Mouse (Mus musculus) cerebellum, adult 9-10 months (tissue): Measurements from ENCODE around the gene Zdhhc19.

ENCODE experiments used
- DNase-seq: peaks from one replicate; pipeline ENCODE4 v3.0.0; 2022

Zdhhc19 gene

DNA sequence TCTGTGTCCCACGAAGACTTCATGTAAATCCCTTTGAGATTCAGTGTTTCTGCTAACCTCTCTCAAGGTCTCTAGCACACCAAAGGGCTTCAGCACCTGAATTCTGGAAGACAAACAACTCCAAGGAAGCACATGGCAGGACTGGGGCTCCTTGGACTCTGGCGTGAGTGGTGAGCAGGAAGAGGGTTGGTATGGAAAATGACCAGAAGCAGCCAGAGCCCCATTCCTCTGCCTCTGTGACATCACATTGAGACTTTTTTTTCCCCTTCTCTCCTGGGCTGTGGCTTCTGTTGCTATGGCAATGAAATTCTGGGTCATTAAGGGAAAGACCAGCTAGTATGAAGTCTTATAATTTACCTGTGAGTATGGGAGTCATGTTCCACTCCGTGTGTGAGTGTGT lies at the start of gene Zdhhc19:
Gene Zdhhc19 (plus strand): TSS at position 301 of the 400 bp plus-strand sequence.
- DNase-seq: no peak

DNA sequence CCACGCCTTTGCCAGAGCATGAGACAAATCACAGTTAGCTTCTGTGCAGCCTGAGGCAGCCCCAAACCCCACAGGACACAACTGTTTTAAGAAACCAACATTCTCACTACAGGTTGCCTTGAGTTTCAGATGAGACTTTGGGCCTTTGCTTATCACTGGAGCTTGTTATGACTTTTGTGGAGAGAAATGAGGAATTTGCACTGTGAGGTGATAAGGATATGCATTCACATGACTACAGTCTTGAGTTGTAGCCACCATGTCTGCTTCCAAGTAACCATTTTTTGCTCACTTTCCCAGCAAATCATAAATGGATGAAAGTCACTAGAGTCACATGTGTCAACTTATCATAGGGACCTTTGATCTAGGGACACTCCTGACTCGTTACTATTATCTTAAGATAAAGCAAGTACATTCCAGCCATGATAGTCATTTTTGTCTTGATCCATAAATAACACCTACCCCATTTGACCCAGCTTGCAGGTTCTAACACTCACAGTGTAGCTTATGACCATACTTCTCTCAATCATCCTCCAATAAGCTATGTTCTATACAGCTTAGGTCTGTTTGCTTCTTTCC lies 49.4 kb upstream of the Zdhhc19 start:
- DNase-seq: no peak

DNA sequence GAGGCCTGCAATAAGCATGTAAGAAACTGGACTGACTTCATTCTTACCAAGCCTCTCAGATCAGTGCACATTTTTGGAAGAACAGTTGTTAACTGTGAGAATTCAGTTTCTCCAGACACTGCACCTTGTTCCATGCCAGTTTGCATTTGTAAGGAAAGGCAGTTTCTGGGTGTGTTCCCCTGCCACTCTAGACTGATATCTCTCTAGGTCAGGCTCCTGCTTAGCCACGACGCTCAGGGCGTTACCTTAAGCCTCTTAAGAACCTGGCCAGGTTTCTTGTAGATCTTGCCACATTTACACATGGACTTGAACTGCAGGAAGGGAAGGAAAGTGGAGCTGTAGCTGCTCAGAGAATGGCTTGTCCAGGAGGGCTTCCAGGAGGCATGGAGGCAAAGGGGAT lies 46.4 kb upstream of the Zdhhc19 start:
- DNase-seq: no peak

DNA sequence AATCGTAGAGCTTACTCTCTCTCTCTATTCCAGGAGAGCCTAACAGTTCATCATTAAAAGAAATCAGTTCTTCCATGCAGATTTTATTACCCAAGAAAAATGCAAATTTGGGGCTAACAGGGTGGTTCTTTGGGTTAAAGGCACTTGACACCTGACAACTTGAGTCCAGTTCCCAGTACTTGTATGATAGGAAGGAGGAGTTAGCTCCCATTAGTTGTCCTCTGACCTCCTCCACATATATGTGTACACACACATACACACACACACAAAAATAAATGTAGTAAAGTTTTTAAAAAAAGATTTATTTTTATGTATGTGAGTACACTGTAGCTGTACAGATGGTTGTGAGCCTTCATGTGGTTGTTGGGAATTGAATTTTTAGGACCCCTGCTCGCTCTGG lies 45.9 kb upstream of the Zdhhc19 start:
- DNase-seq: no peak

DNA sequence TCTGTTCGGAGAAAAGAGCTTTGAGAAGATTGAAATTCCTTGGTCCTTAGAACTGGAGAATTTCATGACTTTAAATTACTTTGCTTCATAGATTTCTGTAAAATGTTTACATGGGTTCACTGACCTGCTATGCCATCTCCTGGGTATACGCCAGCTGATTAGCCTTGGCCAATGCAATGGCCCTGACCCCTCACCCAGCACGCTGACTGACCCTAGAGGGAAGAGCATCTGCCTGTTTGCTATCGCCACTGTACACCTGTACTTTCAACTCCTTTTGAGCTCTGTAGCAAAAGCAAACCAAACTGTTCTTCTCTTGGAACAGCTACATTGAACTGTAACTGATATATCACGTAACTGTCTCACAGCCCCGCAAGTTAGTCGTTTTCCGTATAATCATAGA lies 43.0 kb upstream of the Zdhhc19 start:
- no peak for DNase-seq

DNA sequence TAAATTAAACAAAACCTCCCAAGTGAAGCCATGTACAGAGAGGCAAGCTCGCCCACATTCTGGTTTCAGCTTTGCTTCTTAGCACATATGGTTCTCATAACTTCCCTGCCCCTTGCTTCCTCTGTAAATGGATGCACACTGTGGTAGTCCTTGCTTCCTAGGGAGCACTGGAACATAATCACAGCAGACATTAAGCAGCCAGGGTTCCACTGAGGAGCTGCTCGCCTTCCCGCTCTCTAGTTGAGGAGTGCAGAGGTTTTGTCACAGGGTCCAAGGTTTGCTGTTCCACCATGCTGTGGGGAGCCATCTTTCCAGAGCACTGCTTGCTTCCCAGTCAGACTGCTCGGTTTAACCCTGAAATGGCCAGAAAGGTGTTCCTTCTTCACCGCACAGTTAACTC lies 41.4 kb upstream of the Zdhhc19 start:
- DNase-seq: no peak

DNA sequence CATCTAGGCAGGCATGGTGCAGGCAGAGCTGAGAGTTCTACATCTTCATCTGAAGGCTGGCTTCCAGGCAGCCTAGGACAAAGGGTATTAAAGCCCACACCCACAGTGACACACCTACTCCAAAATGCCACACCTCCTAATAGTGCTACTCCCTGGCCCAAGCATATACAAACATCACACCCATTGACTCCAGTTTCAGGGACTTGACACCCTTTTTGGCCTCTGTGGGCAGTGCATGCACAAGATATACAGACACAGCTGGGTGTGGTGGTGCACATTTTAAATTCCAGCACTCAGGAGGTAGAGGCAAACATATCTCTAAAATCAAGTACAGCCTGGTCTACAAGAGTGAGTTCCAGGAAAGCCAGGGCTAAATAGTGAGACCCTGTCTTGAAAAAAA lies 40.0 kb upstream of the Zdhhc19 start:
- DNase-seq: no peak

GRCm38 (mm10) chr16:32456761-32457160 lies 39.3 kb upstream of the Zdhhc19 start:
- no peak for DNase-seq

DNA sequence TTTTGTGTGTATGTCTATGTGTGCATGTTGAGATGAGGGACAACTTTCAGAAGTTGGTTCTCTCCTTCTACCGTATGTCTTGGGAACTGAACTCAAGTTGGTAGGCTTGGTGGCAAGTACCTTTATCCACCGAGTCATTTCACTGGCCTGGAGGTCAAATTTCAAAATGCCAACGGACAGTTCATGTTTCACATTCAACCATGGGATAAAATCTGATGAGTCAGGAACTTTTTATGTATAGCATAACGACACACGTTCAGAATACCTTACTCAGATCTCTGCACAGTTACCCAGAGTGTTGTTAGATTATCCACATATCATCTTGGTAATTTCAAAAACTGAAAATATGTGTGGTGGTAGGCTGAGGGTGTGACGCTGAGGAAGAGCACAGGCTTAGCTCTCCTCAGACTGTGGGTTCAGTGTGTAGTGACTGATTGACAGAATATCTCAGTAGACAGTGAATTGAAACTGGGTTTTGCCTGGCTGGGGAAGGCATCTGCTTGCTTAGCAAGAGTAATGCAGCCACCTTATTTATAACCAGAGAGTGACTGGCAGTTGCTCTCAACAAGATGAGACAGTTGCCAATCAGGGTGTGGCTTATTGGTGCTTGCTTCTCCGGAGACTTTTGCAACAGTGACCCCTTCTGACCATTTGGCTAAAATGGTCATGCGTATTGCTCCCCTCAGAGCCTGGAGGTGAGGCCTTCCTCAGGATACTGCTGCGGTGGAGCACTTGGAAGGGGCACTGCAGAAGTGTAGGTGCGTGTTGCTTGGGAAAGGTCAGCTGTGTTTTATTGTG lies 38.3 kb upstream of the Zdhhc19 start:
- DNase-seq: peak; percentile 78

- no peak for DNase-seq
Measured at GRCm38 (mm10) chr16:32460518-32460917, 35.5 kb upstream of the Zdhhc19 start.

GRCm38 (mm10) chr16:32461713-32462112 lies 34.4 kb upstream of the Zdhhc19 start:
- no peak for DNase-seq

DNA sequence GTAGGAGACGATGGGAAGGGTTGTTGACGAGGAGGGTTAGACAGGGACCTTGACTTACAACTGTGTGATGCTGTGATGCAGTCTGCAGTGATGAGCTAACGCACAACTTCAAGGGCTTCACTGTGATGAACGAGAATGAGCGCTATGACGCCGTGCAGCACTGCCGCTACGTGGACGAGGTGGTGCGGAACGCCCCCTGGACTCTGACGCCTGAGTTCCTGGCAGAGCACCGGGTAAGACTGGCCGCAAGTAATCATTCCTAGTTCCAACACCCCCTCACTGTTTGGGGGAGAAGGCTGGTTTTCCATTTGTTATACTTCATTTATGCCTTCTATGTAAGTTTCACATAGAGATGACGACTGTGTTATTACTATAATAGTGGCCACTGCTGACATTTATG lies 33.1 kb upstream of the Zdhhc19 start:
- DNase-seq: no peak

GRCm38 (mm10) chr16:32463426-32463825 lies 32.6 kb upstream of the Zdhhc19 start:
- DNase-seq: no peak

DNA sequence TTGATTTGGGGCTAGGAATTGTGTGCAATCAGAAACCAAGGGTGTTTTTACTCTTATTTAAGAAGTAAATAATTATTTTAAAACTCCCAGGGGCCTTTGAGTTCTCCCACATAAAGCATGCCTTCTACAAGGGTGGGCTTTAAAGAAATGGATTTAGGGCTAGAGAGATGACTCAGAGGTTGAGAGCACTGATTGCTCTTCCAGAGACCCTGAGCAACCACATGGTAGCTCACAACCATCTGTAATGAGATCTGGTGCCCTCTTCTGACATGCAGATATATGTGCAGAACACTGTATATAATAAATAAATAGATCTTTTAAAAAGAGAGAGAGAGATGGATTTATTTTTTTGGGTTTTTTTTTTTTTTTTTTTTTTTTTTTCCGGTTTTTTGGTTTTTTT lies 31.2 kb upstream of the Zdhhc19 start:
- no peak for DNase-seq

DNA sequence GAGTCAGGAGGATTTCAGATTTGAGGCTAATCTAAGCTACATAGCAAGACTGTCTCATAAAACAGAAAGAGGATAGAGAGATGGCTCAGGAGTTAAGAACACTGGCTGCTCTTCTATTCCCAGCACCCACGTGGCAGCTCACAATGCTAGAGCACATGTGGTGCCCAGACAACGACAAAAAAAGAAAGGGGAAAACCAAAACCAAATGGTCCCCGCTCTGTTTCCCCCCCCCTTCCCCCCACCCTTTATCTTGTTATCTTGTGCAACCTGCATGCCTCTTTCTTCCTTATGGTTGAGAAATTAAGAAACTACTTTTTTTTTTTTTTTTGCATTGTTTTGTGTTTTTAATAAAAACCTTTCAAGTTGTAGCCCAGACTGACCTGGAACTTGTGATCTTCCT lies 27.6 kb upstream of the Zdhhc19 start:
- DNase-seq: no peak

DNA sequence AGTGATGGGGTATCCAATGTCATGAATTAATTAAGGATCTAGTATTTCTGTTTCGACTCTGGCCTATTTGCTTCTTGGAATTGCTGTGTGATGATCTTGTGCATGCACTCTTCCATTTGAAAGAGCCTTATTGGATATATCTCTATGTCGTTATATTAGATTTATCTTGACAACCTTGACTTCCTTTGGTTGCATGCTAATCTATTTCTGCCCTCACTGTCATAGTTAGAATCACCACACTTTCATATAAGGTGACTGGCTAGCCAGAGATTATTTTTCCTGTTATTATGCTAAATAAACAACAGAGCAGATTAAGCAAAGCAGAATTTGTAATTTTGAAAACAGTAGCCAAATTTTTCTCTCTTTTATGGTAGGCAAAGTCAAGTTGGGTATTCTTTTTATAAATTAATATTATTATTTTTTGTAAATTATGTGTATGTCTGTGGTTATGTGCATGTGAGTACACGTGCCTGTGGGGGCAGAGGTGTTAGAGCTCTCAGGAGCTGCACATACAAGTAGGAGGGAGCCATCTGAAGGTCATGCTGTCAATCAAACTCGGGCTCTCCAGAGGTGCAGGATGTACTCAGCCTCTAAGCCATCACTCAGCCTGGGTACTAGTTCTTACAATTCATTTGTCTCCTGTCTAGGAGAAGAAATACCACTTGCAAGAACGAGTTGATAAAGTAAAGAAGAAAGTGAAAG lies 26.5 kb upstream of the Zdhhc19 start:
- DNase-seq: no peak

DNA sequence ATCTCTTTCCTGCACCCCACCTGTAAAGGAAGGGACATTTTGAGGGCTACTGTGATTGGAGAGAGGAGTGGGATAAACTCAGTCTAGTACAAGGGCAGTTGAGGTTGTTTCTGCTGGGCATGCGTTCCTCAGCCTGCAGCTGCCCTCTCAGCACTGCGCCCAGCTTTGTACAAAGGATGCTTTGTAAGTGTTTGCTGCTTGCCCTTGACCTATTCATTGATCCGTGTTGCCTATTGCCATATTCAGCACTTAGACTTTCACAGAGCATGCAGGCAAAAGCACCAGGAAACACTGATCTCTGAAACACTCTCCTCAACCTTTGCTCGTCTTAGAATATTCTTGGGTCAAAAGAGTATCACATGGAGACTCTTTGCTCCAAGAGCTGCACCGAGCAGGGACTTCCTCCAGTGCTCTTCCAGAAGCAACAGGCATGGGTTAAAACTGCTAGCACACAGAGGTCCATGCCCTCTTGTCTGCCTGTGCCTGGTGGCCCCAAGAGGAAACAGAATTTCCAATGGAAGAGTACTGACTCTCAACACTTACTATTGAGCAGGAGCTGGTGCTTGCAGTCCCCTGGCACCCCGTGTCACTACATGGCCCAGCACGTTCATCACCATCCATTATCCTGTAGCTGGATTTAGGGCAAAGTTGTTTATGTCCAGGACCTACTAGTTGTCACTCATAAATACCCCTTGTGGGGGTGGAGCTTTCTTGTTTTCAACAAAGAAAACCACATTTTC lies 23.6 kb upstream of the Zdhhc19 start:
- no peak for DNase-seq

DNA sequence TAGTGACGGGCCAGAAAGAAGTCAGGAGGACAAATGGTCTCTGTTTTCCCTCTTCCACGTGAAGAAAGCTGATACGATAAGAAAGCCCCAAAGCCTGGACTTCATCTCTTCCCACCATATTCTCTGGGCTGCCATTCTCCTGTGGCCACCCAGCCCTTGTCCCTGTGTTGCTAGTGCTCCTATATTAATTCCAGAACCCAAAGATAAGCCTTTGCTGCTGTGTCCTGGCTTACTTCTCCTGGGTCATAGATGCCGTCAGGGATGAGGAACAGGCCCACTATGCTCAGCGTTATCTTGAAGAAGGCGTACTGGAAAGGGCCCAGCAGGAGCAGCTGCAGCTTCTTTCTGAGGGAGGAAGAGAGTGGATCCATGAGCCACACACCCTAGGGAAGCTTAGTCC lies 18.8 kb upstream of the Zdhhc19 start:
- no peak for DNase-seq

- no peak for DNase-seq
Measured at GRCm38 (mm10) chr16:32479415-32479814, 16.6 kb upstream of the Zdhhc19 start.

DNA sequence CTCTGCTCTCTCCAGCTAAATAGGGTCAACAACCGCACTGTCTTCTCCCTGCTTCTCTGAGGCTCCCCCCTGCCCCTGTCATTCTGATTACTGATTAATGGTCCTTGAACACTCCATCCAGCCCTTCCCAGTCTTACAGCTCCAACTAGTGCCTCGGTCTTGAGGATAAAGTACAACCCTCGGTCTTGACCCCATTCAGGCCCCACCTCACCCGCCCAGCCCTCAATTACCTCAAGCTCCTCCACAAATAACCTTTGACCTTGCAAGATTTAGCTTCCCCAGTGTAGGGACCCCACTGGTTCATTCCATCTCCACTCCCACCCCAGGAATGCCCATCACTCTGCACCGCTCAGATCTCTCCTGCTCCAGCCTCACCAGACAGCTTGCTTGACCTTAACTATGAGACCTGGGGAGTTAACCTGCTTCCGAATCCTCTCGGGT lies 11.6 kb upstream of the Zdhhc19 start:
- no peak for DNase-seq

GRCm38 (mm10) chr16:32485209-32485608 lies 10.9 kb upstream of the Zdhhc19 start:
- DNase-seq: no peak

GRCm38 (mm10) chr16:32486046-32486445 lies 10.0 kb upstream of the Zdhhc19 start:
- no peak for DNase-seq
